Mouse (Mus musculus) B cell, adult 2 months (primary cell): ENCODE results near the gene Gprin1.

Experiments
- DNase-seq, 2 experiments: peaks; one replicate each; pipeline ENCODE4 v3.0.0; 2022

Gprin1 gene

GRCm38 (mm10) chr13:54759496-54759895 is 9.8 kb upstream of the Gprin1 start:
- no peak for DNase-seq

- DNase-seq: no peak
Measured at GRCm38 (mm10) chr13:54758756-54759470, 9.2 kb upstream of the Gprin1 start.

GRCm38 (mm10) chr13:54758045-54758755 is 8.5 kb upstream of the Gprin1 start:
- peak; percentile 71 for DNase-seq

GRCm38 (mm10) chr13:54757093-54757830 is 7.6 kb upstream of the Gprin1 start:
- no peak for DNase-seq

GRCm38 (mm10) chr13:54756156-54756712 is 6.6 kb upstream of the Gprin1 start:
- DNase-seq: no peak

GRCm38 (mm10) chr13:54755201-54755830 is 5.6 kb upstream of the Gprin1 start:
- DNase-seq: no peak

- DNase-seq: no peak
Measured at GRCm38 (mm10) chr13:54754169-54755080, 4.8 kb upstream of the Gprin1 start.

GRCm38 (mm10) chr13:54753733-54754132 is 4.1 kb upstream of the Gprin1 start:
- no peak for DNase-seq

- DNase-seq: no peak
Measured at GRCm38 (mm10) chr13:54752656-54753055, 3.0 kb upstream of the Gprin1 start.

- peak; percentile 29 to 38 for DNase-seq
Measured at GRCm38 (mm10) chr13:54750699-54751098, 1.0 kb upstream of the Gprin1 start.

GRCm38 (mm10) chr13:54749061-54749863 is 412 bp downstream of the Gprin1 start:
- peak in 1 of 2 experiments; percentile 20 for DNase-seq

GRCm38 (mm10) chr13:54748721-54749060 is 983 bp downstream of the Gprin1 start:
- DNase-seq: no peak

GRCm38 (mm10) chr13:54748190-54748589 is 1.5 kb downstream of the Gprin1 start:
- DNase-seq: no peak

- DNase-seq: no peak
Measured at GRCm38 (mm10) chr13:54746896-54747295, 2.8 kb downstream of the Gprin1 start.

- no peak for DNase-seq
Measured at GRCm38 (mm10) chr13:54746110-54746509, 3.6 kb downstream of the Gprin1 start.

GRCm38 (mm10) chr13:54738213-54738601 is 11.5 kb downstream of the Gprin1 start:
- DNase-seq: no peak

GRCm38 (mm10) chr13:54737488-54738212 is 12.0 kb downstream of the Gprin1 start:
- no peak for DNase-seq

GRCm38 (mm10) chr13:54736931-54737330 is 12.7 kb downstream of the Gprin1 start:
- no peak for DNase-seq

GRCm38 (mm10) chr13:54726131-54726530 is 23.5 kb downstream of the Gprin1 start:
- DNase-seq: no peak

GRCm38 (mm10) chr13:54723143-54723542 is 26.5 kb downstream of the Gprin1 start:
- peak; percentile 10 to 12 for DNase-seq
